Mouse (Mus musculus): ENCODE results near the gene Slc16a8. TPM values are rescaled to one million over a fixed set of nuclear protein-coding genes. Genes with fewer than 3 reads are reported as not detected.

Slc16a8 gene
- total RNA-seq (2021), result not detected in 2 replicates
- long read RNA-seq, experiment 1, result 0 reads
- long read RNA-seq, experiment 2, result 0 reads

- no peak for DNase-seq
Observed at GRCm38 (mm10) chr15:79254661-79255060, at the start of gene Slc16a8. Slc16a8 (minus strand) TSS chr15:79254761.

DNA sequence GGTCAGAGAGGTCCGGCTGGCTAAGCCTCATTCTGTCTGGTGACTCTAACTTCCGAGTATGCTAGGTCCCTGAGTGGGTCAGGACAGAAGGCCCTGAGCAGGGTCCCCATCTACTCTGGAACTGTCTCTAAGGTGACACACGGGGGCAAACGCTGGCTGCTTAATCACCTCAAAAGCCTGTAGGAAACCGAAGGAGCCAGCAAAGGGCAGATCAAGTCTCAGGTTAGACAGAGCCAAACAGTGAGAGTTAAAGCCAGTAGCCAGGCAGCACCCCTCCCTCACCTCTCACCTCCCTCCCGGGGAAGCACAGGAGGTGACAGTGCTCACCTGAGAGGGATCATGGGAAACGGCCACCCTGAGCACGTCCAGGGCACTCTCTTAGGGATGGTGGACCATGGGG, 49.2 kb upstream of the Slc16a8 start:
- no peak for DNase-seq

- no peak for DNase-seq
Observed at GRCm38 (mm10) chr15:79299563-79300155, 45.1 kb upstream of the Slc16a8 start.

- DNase-seq, result no peak
Observed at GRCm38 (mm10) chr15:79298553-79298952, 44.0 kb upstream of the Slc16a8 start.

DNA sequence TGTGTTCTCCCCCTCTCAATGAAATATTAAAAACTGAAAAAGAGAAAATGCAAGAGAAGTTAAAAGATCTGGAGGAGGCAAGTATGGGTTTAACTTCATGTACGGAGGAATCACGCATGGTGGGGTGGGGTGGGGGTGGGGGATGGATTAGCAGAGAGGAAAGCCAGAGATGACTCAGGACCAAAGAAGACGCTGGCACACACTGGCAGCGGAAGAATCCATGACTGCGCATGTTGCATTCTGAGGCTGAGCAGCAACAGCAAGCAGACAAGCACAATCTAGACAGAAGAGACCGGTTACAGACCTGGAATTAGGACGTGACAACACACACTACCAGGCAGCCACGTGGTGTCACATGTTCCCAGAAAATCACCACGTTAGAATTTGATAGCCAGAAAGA, 38.2 kb upstream of the Slc16a8 start:
- DNase-seq, result no peak

- no peak for DNase-seq
Observed at GRCm38 (mm10) chr15:79290340-79290739, 35.8 kb upstream of the Slc16a8 start.

- DNase-seq, result no peak
Observed at GRCm38 (mm10) chr15:79289441-79289840, 34.9 kb upstream of the Slc16a8 start.

GRCm38 (mm10) chr15:79288387-79288786, 33.8 kb upstream of the Slc16a8 start:
- no peak for DNase-seq

DNA sequence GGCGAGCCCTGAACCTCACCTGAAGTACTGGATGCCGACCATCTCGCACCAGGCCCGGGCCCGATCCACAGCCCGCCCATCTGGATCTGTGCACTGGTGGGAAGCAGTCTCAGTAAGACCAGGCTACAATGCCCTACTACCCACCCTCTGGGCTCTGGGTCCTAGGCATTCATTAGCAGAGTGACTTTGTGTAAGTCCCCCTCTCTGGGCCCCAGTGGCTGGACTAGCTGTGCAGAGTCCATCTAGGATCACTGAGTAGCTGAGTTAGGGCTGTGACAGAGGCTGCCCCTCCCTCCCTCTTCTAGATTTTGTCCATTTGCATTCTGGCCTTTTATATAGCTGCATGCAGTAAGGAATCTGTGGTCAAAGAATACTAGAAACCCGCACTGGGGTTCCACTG, 32.5 kb upstream of the Slc16a8 start:
- no peak for DNase-seq

DNA sequence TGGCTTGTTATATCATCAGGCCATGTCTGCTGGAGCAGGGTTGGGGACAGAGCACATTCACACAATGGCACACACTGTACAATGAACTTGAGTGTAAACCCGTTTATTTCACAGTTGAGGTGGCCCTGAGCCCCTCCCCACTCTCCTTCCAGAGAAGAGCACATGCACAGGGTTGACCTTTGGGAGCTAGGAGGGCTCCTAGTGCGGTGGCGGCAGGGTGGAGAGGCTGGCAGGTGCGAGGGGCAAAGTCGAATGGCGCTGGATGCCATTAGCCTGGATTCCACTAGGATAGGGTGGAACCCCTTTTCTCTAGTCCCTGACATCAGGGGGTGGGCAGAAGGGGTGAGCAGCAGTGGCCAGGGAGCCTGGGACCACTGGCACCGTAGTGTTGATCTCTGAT, 31.6 kb upstream of the Slc16a8 start:
- no peak for DNase-seq

- DNase-seq, result no peak
Observed at GRCm38 (mm10) chr15:79285399-79285798, 30.8 kb upstream of the Slc16a8 start, which contains the start of gene Baiap2l2. Baiap2l2 (minus strand) TSS chr15:79285537.

DNA sequence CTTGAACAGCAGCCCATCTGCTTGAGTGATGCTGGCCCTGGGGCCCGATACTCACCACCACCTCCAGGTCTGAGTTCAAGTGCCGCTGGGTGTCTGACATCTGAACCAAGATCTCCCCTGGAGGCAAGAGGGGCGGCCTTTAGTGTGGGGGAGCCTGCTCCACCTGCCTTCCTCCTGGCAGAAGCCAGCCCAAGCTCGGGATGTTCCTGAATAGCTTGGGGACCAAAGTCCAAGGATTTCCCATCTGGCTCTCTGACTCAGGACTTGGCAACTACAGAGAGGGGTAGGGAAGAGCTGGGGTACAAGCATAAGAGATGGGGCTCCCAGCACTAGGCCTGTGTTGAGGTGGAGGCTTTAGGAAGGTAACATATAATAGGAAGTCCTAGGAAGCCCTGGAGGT, 28.8 kb upstream of the Slc16a8 start:
- DNase-seq, result no peak

- no peak for DNase-seq
Observed at GRCm38 (mm10) chr15:79282434-79282833, 27.9 kb upstream of the Slc16a8 start.

DNA sequence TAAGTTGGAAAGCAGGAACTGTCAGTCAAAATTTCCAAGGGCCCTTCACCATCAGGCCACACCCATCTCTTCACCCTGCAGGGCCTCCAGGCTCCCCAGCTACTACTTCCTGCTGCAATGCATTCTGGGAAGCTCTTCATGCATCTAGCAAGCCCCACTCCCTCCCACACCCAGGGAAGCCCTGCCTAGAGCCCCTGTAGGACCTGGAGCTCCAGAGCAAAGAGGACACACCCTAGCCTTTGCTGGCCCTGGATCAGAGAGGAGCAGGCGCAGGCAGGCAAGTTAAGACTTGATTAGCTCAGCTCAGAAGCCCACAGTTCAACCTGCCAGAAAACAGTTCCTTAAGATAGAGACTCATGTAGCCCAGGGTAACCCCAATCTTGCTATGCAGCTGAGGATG, 26.8 kb upstream of the Slc16a8 start:
- no peak for DNase-seq

DNA sequence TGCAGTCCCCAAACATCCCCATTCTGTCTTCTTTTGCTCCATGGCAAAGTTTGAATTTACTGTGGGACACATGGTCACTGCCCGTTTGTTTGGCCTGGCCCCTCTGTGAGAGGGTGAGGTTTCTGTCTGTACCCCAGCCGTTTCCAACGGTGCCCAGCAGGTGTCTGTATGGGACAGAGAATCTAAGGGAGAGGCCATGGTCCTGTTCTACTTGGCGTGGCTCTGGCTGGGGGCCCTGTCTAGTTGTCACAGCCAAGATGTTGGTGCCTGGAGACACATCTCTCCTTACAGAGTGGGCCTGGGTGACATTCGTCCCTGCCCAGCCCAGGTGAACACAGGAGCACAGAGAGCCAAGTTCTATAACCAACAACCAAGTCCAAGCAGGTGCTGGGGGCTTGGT, 26.3 kb upstream of the Slc16a8 start:
- no peak for DNase-seq

DNA sequence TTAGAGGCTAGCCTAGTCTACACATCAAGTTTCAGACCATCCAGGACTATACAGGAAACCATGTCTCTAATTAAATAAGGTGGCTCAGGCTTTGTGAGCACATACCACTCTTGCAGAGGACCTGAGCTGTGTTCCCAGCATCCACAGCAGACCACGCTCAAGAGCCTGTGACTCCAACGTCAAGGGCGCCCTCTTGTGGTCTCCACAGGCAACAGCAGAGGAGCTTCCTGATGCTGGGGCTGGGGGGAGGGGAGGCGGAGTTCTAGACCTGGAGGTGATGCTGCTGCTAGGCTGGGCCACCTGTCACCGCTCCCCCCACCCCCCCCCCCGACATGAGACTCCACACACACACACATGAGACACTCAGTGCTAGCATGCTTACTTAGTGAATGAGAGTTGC, 25.6 kb upstream of the Slc16a8 start:
- peak; percentile 46 for DNase-seq

DNA sequence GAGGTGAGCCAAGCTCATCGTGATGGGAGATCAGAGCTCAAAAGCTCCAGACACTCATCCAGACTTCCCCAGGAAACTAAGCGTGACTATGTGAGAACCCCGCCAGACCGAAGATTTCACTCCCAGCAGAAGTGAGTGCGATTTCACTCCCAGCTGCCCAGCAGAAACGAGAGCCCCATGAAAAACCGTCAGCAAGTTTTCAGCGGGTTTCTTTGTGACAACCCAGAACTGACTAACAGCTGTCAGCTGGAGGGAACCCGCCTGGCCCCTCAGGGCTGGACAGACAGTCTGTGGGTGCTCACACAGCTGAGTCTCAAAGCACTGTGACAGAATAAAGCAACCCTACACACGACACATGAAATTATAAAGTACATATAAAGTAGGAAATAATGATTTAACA, 23.2 kb upstream of the Slc16a8 start:
- no peak for DNase-seq

DNA sequence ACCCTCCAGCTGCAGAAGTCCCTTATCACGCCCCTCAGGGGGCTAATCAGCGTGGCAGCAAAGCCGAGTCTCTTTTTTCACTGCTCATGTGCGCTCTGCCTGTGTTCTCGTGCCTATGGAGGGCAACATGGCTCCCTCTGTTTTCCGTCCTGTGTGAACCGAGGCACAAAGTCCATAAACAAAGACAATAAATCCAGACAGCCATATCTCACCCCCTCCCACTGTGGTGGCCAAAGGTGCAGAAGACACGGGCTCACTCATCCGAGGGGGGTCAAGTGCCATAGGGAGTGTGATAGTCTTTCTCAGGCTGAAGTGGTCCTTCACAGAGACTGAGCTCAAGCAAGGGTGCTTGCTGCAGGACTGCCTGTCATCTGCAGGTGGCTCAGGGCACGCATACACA, 18.5 kb upstream of the Slc16a8 start:
- no peak for DNase-seq

DNA sequence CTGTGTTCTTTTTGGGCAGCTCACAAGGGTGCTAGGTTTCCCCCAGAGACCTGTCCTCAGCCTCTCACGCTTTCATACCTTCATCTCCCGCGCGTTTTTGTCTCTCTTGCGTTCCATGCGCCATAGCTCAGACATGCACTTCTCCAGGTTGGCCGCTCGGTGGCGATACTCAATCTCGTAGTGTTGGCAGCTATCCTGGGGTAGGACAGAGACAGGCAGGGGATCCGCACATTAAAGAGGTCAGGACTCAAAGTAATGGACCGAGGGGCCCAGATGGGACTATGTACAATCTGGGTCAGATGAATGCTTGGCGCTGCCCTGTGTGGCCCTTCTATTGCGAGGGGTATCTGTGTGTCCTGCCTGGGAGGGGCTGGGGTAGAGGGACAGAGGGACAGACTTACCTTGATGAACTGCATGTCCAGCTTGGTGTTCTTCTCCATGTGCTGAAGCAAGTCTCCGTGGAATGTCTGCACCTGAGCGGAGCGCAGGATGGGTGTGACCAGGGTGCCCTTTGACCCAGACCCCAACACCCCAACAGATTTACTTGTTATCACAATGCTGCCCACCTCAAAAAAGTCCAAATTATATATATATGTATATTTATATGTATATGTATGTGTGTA, 16.7 kb upstream of the Slc16a8 start:
- DNase-seq, result peak; percentile 76

DNA sequence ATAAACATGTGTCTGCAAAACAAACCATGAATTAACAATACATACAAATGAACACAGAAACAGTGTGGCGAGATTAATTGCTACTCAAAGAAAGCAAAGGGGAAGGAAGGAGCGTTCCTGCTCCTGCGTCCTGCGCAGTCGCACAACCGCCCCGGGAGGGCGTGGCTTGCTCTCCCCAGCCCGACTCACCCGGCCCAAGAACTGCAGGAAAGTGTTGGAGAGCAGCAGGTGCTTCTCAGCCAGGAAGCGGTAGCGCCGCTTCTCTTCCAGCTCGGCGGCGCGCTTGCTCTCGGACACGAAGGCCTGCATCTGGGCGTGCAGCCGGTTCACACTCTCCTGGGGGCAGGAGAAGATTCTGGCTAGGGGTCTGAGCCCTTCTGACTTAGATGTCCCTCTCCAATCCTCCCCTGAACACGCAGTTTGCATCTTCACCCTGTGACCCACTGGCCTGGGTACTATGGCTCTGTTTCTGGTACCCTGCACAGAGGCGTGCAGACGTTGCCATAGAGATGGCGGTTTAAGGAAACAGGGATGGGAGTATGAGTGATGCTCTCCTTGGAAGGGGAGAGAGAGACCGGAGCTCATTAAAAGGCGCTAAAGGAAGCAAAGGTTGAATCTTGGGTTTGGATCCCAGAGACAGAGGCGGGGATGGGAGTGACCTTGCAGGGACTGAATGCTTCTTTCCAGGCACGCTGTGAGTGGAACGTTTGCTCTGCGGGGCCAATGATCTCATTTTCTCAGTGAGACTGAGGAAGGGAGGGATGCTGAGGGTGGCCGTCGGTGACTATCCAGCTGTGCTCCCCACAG, 16.0 kb upstream of the Slc16a8 start:
- DNase-seq, result peak; percentile 86

DNA sequence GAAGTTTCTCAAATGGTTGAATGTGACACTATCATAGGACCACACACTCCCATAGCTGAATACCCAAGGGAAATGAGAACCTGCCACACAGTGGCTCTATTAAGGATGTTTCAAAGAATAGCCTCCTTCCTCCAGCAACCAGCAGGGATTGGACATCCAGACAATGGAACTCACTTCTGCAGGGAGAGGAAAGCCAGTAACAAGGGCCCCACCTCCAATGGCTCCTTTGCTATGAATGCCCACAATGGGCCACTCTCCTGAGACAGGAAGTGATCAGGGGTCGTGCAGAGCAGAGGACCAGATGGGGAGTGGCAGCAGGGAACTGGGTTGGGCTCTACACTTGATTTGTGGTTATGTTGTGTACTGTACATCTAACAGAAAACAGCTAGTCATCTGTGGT, 14.0 kb upstream of the Slc16a8 start:
- DNase-seq, result no peak

GRCm38 (mm10) chr15:79265384-79265783, 10.8 kb upstream of the Slc16a8 start:
- DNase-seq, result peak; percentile 2

GRCm38 (mm10) chr15:79263726-79264125, 9.2 kb upstream of the Slc16a8 start:
- peak; percentile 1 for DNase-seq

All from adrenal gland, postnatal 14 days (tissue).